Mouse (Mus musculus) neural tube, embryonic 12.5 days (tissue): ENCODE results near the gene Hist2h3c1. TPM values are rescaled to one million over a fixed set of nuclear protein-coding genes. Genes with fewer than 3 reads are reported as not detected.
"Not testable (repeated sequence)": the region's sequence is repeated elsewhere in the genome, so short reads cannot be mapped to it uniquely, and the experiment has no call there.

Experiments used
- ATAC-seq: fragments of 200-750 bp; cut with Nextera tagmentation; 2 replicates; pipeline ENCODE4 v1.8.0; 2017; ENCODE audit warnings: low read depth, mild to moderate bottlenecking, moderate TSS enrichment, moderate library complexity; ENCODE audit not compliant: low FRiP score
- H3K27ac ChIP-seq: fragments of 300-500 bp; sonication (generic); 2 replicates; pipeline ENCODE4 v1.5.1; 2016
- H3K27me3 ChIP-seq: fragments of 300-500 bp; sonication (generic); replicated peaks from 2 replicates; pipeline ENCODE4 v1.6.1; 2016; ENCODE audit warnings: mild to moderate bottlenecking
- H3K36me3 ChIP-seq: fragments of 300-500 bp; sonication (generic); 2 replicates; pipeline ENCODE4 v1.6.1; 2016; ENCODE audit warnings: mild to moderate bottlenecking
- H3K4me1 ChIP-seq: fragments of 300-500 bp; sonication (generic); 2 replicates; pipeline ENCODE4 v1.6.1; 2016
- H3K4me2 ChIP-seq: fragments of 300-500 bp; sonication (generic); replicated peaks from 2 replicates; pipeline ENCODE4 v1.6.1; 2016; ENCODE audit warnings: mild to moderate bottlenecking
- H3K4me3 ChIP-seq: fragments of 300-500 bp; sonication (generic); 2 replicates; pipeline ENCODE4 v1.5.1; 2016
- H3K9ac ChIP-seq: fragments of 300-500 bp; sonication (generic); 2 replicates; pipeline ENCODE4 v1.6.1; 2016; ENCODE audit warnings: mild to moderate bottlenecking
- H3K9me3 ChIP-seq: fragments of 300-500 bp; sonication (generic); 2 replicates; pipeline ENCODE4 v1.6.1; 2016; ENCODE audit warnings: mild to moderate bottlenecking
- WGBS: fragments of 180-500 bp; shearing (Covaris S2); methylation state at CpG from one replicate; pipeline ENCODE4 v1.1.7; 2016; 5-methylcytosine and 5-hydroxymethylcytosine counted together
- microRNA-seq: library from miRNA; unstranded; fragments of <30 nt; microRNA quantifications from one replicate; pipeline ENCODE4, GENCODE M21; 2017
- polyA plus RNA-seq: library from polyadenylated mRNA; unstranded; fragments of >200 nt; fragmentation: Nextera tagmentation; extraction: Ambion mirVana; gene quantifications from 2 replicates; pipeline ENCODE4 v1.2.1, GENCODE M21; 2016

The Hist2h3c1 gene
- polyA plus RNA-seq, 1 experiment from 2014 or later, result 1.1 TPM

DNA sequence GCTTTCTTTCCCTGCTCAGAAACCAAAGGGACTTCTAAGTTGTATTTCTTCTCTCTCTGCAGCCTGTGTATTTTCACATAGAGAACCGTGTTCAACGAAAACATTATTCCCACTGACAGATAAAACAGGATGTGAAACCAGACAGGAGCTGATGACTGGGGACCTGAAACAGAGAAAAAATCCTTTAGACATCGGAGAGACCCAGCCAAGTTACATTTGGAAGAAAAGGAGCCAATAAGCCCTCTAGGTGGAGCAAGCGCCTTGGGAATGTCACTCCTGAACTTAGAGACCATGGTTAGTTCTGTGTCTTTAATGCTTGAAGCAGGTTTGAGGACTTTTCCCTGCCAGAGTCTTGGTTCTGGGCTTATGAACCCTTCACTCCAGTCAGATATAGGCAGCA is 38.0 kb downstream of the Hist2h3c1 start:
- H3K9ac ChIP-seq, result no peak overlapping the region
- H3K4me1 ChIP-seq, result no peaks in the 10 kb centered on the region; the same call in 1 of the 2 replicates
- no peak overlapping the region for H3K4me3 ChIP-seq
- peaks cover 15% of the 10 kb centered on the region; the same call in 1 of the 2 replicates for H3K27me3 ChIP-seq
- H3K27ac ChIP-seq, result no peak overlapping the region
- WGBS, result 26% methylated on average over 4 of the region's 4 CpGs
- H3K9me3 ChIP-seq, result no peaks in the 10 kb centered on the region
- no peak overlapping the region for H3K4me2 ChIP-seq
- H3K36me3 ChIP-seq, result no peaks in the 10 kb centered on the region
- no peak for ATAC-seq

DNA sequence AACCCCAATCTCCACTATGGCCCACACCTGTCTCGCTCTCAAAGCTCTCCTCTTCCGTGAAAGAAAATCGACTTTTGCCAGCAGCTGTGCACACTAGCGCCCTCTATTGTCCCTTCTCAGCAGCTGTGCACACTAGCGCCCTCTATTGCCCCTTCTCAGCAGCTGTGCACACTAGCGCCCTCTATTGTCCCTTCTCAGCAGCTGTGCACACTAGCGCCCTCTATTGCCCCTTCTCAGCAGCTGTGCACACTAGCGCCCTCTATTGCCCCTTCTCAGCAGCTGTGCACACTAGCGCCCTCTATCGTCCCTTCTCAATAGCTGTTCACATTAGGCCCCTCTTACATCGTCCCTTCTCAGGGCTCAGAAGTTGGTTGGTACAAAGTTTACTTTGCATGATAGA is 40.8 kb downstream of the Hist2h3c1 start:
- H3K27ac ChIP-seq, ATAC-seq, H3K9ac ChIP-seq, H3K4me1 ChIP-seq, H3K4me3 ChIP-seq, H3K9me3 ChIP-seq, H3K4me2 ChIP-seq, H3K36me3 ChIP-seq: not testable (repeated sequence)
- H3K27me3 ChIP-seq, result peaks cover 15% of the 10 kb centered on the region; the same call in 1 of the 2 replicates
- WGBS, result 87% methylated on average over 11 of the region's 11 CpGs

DNA sequence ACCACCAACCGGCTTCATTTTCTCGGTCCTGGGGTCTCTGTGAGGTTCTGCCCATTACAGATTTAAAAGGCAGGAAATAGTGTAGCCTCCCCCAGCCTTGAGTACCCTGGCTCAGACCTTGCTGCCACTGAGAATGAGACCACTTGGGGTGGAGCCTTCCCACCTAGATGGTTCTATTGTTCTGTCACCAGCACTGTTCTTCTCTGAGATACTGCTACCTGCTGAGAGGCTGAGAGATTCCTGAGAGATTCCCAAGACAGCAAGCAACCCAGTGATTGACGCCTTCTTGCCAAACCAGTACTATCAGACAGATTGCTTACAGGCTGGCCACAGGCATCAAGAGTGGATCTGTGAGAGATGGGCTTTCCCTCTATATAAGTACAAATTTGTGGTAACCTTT is 42.7 kb downstream of the Hist2h3c1 start:
- H3K4me2 ChIP-seq, result no peak overlapping the region
- H3K36me3 ChIP-seq, result no peaks in the 10 kb centered on the region
- no peak for ATAC-seq
- no peaks in the 10 kb centered on the region for H3K9me3 ChIP-seq
- no peak overlapping the region for H3K4me3 ChIP-seq
- no peaks in the 10 kb centered on the region for H3K27me3 ChIP-seq
- no peaks in the 10 kb centered on the region; the same call in 1 of the 2 replicates for H3K4me1 ChIP-seq
- H3K9ac ChIP-seq, result no peak overlapping the region
- WGBS, result 67% methylated on average over 3 of the region's 3 CpGs
- H3K27ac ChIP-seq, result no peak overlapping the region

DNA sequence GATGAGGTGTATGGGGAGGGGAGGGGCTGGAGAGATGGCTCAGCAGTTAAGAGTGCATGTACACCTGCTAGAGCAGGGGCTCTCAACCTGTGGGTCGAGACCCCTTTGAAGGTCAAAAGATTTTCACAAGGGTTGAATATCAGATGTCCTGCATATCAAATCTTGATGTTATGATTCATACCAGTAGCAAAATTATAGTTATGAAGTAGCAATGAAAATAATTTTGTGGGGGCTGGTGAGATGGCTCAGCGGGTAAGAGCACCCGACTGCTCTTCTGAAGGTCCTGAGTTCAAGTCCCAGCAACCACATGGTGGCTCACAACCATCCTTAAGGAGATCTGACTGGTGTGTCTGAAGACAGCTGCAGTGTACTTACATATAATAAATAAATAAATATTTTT is 44.2 kb downstream of the Hist2h3c1 start:
- not testable (repeated sequence) for H3K4me2 ChIP-seq, H3K27me3 ChIP-seq, ATAC-seq, H3K27ac ChIP-seq, H3K9ac ChIP-seq, H3K4me3 ChIP-seq, H3K9me3 ChIP-seq, H3K36me3 ChIP-seq, H3K4me1 ChIP-seq
- WGBS, result 89% methylated on average over 3 of the region's 3 CpGs

DNA sequence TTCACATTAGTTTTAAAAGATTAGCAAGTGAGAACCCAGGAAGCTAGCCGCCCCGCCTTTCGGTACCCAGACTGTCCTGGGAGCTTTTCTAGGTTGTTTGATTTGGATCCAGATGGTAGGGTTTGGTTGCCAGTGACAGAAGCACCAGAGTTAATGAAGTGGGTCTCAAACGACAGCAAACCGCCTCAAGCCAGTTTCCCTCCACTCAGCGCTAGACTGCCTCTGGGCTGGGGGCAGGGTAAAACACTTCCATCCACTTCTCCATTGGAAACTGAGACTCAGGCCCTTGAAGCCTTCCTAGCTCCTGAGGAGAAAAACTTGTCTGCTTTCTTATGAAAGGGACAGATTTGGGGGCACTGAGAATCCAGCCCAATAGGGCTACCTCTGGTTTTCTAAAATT is 46.2 kb downstream of the Hist2h3c1 start:
- no peaks in the 10 kb centered on the region for H3K9me3 ChIP-seq
- no peak overlapping the region for H3K27ac ChIP-seq
- H3K27me3 ChIP-seq, result no peaks in the 10 kb centered on the region
- H3K4me1 ChIP-seq, result no peaks in the 10 kb centered on the region
- no peak overlapping the region for H3K9ac ChIP-seq
- no peak for ATAC-seq
- H3K36me3 ChIP-seq, result no peaks in the 10 kb centered on the region
- H3K4me3 ChIP-seq, result no peak overlapping the region
- no peak overlapping the region for H3K4me2 ChIP-seq
- 63% methylated on average over 6 of the region's 6 CpGs for WGBS

DNA sequence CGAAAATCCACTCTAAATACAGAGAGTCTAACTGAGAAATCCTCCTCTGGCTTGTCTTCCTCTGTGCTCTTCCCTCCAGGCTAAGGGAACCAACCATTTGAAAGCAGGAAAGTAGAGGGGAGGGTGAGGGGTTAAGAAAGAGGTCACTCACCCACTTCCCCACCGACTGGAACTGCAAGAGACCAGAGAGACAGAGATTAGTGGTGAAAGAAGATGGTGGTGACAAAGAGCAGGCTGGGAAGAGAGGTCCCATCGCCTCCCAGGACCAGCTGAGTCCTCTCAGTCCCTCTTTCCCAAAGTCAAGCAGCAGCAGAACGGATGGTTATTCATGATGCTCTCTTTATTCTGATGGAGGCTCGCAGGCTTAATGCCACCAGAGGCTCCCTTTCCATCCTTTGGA is 46.9 kb downstream of the Hist2h3c1 start:
- no peak overlapping the region for H3K27ac ChIP-seq
- WGBS, result 62% methylated on average over 5 of the region's 5 CpGs
- no peaks in the 10 kb centered on the region for H3K36me3 ChIP-seq
- H3K4me3 ChIP-seq, result no peak overlapping the region
- H3K9me3 ChIP-seq, result no peaks in the 10 kb centered on the region
- H3K9ac ChIP-seq, result no peak overlapping the region
- no peaks in the 10 kb centered on the region for H3K27me3 ChIP-seq
- no peak overlapping the region for H3K4me2 ChIP-seq
- H3K4me1 ChIP-seq, result no peaks in the 10 kb centered on the region
- no peak for ATAC-seq

DNA sequence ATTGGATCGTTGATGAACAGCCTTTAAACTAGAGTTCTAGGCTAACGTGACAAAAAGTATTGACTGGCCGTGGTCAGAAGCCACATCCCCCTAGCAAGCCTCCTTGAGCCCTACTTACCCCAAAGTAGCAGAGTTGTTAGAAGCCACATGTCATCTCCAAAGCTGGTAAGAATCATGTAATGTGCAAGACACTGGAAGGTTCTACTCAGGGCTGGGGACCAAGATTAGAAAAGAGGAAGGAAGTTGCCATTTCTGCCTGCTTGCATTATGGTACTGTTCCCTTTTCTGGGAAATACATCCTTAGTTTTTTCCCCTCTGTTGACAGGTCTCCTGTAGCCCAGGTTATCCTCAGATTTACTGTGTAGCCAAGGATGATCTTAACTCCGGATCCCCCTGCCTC is 47.3 kb downstream of the Hist2h3c1 start, which contains the start of gene Fcgr1:
TSS of gene Fcgr1 (minus strand) at position 183 of the 400 bp plus-strand sequence.
- Histone ChIP-seq H3K9me3 (no peaks in the 10 kb centered on the region), H3K27ac (no peak within 1 kb of the TSS), H3K4me3 (no peak within 1 kb of the TSS), H3K4me2 (no peak within 1 kb of the TSS), H3K9ac (no peak within 1 kb of the TSS), H3K36me3 (no peaks in the 10 kb centered on the region), H3K4me1 (no peaks in the 10 kb centered on the region), H3K27me3 (no peaks in the 10 kb centered on the region)
- WGBS, result 87% methylated on average over 4 of the region's 4 CpGs
- ATAC-seq, result no peak

Small RNAs within 50 kb of the gene (microRNA-seq; reads per million reads assigned to microRNA genes)
- gene Gm44492 (not detected), gene Gm47311 (not detected), gene Gm47313 (not detected)

Other genes with a start within 250 kb of the Hist2h3c1 start
- 48.3 TPM in 2 replicates for gene Vps45, start 188.2 kb upstream of the Hist2h3c1 start, polyA plus RNA-seq
- gene Otud7b, start 142.2 kb upstream of the Hist2h3c1 start, polyA plus RNA-seq, result 11.6 and 16.2 TPM in 2 replicates
- gene Mtmr11, start 84.7 kb upstream of the Hist2h3c1 start, polyA plus RNA-seq, result 9.8 and 14.1 TPM in 2 replicates
- 165 and 183 TPM in 2 replicates for gene Sf3b4, start 74.4 kb upstream of the Hist2h3c1 start, polyA plus RNA-seq
- gene Sv2a, start 65.5 kb upstream of the Hist2h3c1 start, polyA plus RNA-seq, result 44.4 and 44.8 TPM in 2 replicates
- gene Bola1, start 27.0 kb upstream of the Hist2h3c1 start, polyA plus RNA-seq, result 60.8 and 69.5 TPM in 2 replicates
- gene Hist2h2ab, start 26.8 kb upstream of the Hist2h3c1 start, polyA plus RNA-seq, result 1.7 TPM in 1 of 2 replicates, not detected in the other
- 5.7 and 9.5 TPM in 2 replicates for gene Hist2h2ac, start 25.8 kb upstream of the Hist2h3c1 start, polyA plus RNA-seq
- 5.6 and 5.7 TPM in 2 replicates for gene Hist2h2be, start 25.6 kb upstream of the Hist2h3c1 start, polyA plus RNA-seq
- 5.0 and 8.2 TPM in 2 replicates for gene Hist2h3c2, start 7.6 kb upstream of the Hist2h3c1 start, polyA plus RNA-seq
- gene Hist2h2aa2, start 6.4 kb upstream of the Hist2h3c1 start, polyA plus RNA-seq, result 54.5 and 73.7 TPM in 2 replicates
- gene Hist2h2aa1, start 1.2 kb upstream of the Hist2h3c1 start, polyA plus RNA-seq, result 19.2 and 21.1 TPM in 2 replicates
- gene Hist2h4, start 16.6 kb downstream of the Hist2h3c1 start, polyA plus RNA-seq, result 8.5 and 13.5 TPM in 2 replicates
- gene Hist2h3b, start 22.0 kb downstream of the Hist2h3c1 start, polyA plus RNA-seq, result 41.2 and 58.9 TPM in 2 replicates
- 9.1 and 16.6 TPM in 2 replicates for gene Hist2h2bb, start 23.1 kb downstream of the Hist2h3c1 start, polyA plus RNA-seq
- gene Fcgr1, start 47.3 kb downstream of the Hist2h3c1 start, polyA plus RNA-seq, result 1.4 and 1.5 TPM in 2 replicates
- not detected in 2 replicates for gene BC107364, start 205.6 kb downstream of the Hist2h3c1 start, polyA plus RNA-seq